Mouse (Mus musculus): ENCODE results near the gene Cd209f.

- TF ChIP-seq POLR2A (IDR thresholded peaks at IDR 0.05; ENCODE audit: extremely low read depth, insufficient read depth, low read length): no peak
- no peak for TF ChIP-seq CTCF (IDR thresholded peaks at IDR 0.05; ENCODE audit: low read depth, low read length)
Observed at GRCm38 (mm10) chr8:4133798-4134197, 28.2 kb upstream of the Cd209f start, which contains the start of gene Cd209g.
